Mouse (Mus musculus) frontal cortex, adult (tissue): ENCODE measurements around the gene Vmn2r2.

Source experiments
- ATAC-seq: cut with Nextera tagmentation; 2 replicates; pipeline ENCODE4 v1.9.2; 2017; ENCODE audit warnings: mild to moderate bottlenecking, moderate library complexity, mixed read lengths; ENCODE audit not compliant: low TSS enrichment

Gene Vmn2r2

DNA sequence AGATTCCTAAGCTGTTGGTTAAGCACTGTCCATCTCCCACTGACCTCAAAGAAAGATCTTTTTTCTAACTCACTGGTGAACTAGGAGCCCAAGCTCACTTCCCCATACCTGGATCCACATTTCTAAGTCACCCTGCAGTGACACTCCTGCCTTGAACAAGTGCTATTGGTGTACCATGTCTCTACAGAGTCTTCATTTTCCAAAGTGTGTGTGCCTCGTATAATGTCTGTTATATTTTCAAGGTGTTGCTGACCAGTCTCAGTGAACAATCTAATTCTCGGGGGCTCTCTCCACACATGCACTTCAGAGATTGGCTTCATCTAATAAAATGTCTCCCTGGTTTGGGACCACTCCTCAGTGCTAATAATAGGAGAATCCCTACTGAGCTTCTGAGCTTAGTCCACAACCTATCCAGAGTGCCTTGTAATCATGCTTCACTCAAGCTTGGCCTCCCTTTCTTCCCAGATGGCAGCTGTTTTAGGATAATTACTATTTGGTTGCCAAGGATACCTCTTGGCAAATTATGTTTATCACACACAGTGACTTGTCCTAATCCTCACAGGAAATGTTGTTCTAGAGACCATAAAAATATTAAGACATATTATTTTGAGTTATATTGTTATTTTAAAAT lies at the start of gene Vmn2r2:
Gene Vmn2r2, minus strand, starts transcription at position 51 of the 631 bp plus-strand sequence.
- no peak for ATAC-seq

DNA sequence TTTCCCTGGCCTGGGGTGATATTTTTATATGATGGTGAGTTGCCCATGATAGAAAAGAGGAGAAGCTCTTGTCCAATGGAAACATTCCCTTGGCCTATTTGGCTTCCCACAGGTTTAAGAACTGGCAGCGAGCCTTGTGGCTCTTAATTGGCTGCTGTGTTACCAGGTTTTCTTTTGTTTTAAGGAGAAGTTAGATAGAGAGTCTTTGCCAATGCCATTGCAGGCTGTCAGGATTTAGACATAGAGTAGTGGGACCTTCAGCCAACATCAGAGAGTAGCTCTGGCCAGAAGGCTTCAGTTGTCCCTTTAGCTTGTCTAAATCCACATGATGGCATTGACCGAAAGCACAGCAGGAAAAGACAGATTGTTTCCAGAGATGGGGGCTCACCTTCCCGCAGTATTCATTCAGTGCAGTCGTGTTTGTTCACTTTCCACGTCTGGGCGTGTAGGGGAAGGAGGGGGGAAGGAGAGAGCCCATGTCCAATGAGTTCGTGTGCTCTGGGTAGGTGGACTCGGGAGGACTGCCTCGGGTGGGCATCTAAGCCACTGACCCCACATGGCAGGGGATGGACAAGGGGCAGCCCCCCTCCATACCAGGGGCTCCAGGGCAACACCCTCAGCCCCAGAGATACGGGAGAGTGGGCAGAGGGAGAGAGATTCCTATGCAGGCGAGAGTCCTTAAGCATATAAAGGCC lies 28.2 kb downstream of the Vmn2r2 start:
- ATAC-seq, result peak; percentile 47; the same call in 1 of the 2 replicates

DNA sequence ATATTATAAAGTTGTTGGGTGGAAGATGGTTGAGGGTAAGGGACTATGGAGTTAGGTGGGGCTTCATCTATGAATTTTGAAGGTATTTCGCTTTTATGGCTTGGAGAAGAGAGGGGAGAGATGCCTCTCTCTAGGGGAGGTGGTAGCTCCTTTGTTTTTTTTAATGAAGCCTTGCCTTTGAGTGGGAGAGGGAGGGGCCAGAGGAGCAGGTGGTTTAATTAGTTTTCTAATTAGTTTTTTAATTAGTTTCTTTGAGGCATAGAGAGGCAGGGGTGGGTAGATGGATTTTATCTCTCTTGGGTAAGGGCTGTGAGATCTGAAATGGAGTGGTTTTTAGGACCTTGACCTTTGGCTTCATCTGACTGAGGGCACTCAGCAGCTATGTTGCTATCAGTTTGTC lies 29.0 kb downstream of the Vmn2r2 start:
- no peak for ATAC-seq

DNA sequence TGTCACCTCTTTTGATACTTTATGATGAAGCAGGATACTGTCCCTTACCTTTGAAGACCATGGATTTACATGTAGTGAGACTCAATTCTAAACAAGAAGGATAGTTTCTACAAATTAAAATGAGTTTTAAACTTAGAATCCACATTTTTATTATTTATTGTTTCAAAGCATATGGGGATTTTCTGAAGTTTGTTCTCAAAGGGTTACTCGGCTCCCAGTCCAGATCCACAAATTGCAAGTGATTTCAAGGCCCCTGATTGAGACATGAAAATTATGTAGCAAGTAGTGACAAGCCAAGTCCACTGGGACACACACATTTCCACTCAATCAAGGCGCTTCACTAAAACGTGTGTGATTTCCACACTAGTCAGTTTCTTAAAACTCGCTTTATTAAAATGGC lies 60.5 kb downstream of the Vmn2r2 start, which contains the start of gene Vmn2r1:
Gene Vmn2r1, plus strand, starts transcription at position 301 of the 400 bp plus-strand sequence.
- ATAC-seq, result no peak
